Mouse (Mus musculus) heart, embryonic 14.5 days (tissue): Measurements from ENCODE around the gene Dcaf8. TPM values are rescaled to one million over a fixed set of nuclear protein-coding genes. Genes with fewer than 3 reads are reported as not detected.
A peak's percentile ranks its signal among the peaks of the same experiment; 100 is the strongest.

Source experiments
- ATAC-seq: fragments of 200-750 bp; cut with Nextera tagmentation; 2 replicates; pipeline ENCODE4 v1.8.0; 2017; ENCODE audit warnings: low read depth, moderate TSS enrichment; ENCODE audit not compliant: insufficient number of reproducible peaks, insufficient read depth, low FRiP score
- H3K27ac ChIP-seq, 2 experiments: fragments of 200-500 bp in 1 of 2; fragments of 300-500 bp in 1 of 2; sonication (generic) in 1 of 2; replicated peaks in 1 of 2; 2 replicates each; pipeline ENCODE4 v1.5.1; 2012 to 2014; ENCODE audit warnings: low read depth in 2 of 2, low read length in 2 of 2, control low read depth in 1 of 2, mild to moderate bottlenecking in 1 of 2, mixed read lengths in 1 of 2; ENCODE audit not compliant: control insufficient read depth in 1 of 2, insufficient read depth in 1 of 2
- H3K27me3 ChIP-seq: fragments of 300-500 bp; sonication (generic); 2 replicates; pipeline ENCODE4 v1.6.1; 2014; ENCODE audit warnings: mild to moderate bottlenecking, low read length, control low read depth; ENCODE audit not compliant: control insufficient read depth, insufficient read depth
- H3K36me3 ChIP-seq: fragments of 300-500 bp; sonication (generic); 2 replicates; pipeline ENCODE4 v1.6.1; 2014; ENCODE audit warnings: mild to moderate bottlenecking, control low read depth, low read length, mixed read lengths; ENCODE audit not compliant: control insufficient read depth, insufficient read depth
- H3K4me1 ChIP-seq, 2 experiments: fragments of 200-500 bp in 1 of 2; fragments of 300-500 bp in 1 of 2; sonication (generic) in 1 of 2; 2 replicates each; pipeline ENCODE4 v1.6.1; 2012 to 2014; ENCODE audit warnings: low read length in 2 of 2, control low read depth in 1 of 2, mixed read lengths in 1 of 2; ENCODE audit not compliant: control insufficient read depth in 2 of 2, insufficient read depth in 2 of 2
- H3K4me2 ChIP-seq: fragments of 300-500 bp; sonication (generic); 2 replicates; pipeline ENCODE4 v1.6.1; 2014; ENCODE audit warnings: mild to moderate bottlenecking, low read length
- H3K4me3 ChIP-seq, 2 experiments: fragments of 200-500 bp in 1 of 2; fragments of 300-500 bp in 1 of 2; sonication (generic) in 1 of 2; 2 replicates each; pipeline ENCODE4 v1.5.1; 2012 to 2014; ENCODE audit warnings: low read length in 2 of 2, mild to moderate bottlenecking in 2 of 2, control low read depth in 1 of 2, low read depth in 1 of 2, moderate library complexity in 1 of 2; ENCODE audit not compliant: control insufficient read depth in 1 of 2, insufficient read depth in 1 of 2
- H3K9ac ChIP-seq: fragments of 300-500 bp; sonication (generic); 2 replicates; pipeline ENCODE4 v1.6.1; 2014; ENCODE audit warnings: mild to moderate bottlenecking, low read length
- H3K9me3 ChIP-seq: fragments of 300-500 bp; sonication (generic); 2 replicates; pipeline ENCODE4 v1.6.1; 2016; ENCODE audit warnings: low read length, control low read depth; ENCODE audit not compliant: control insufficient read depth
- whole genome bisulfite sequencing: fragments of 180-500 bp; shearing (Covaris S2); extraction: QIAGEN DNeasy Blood & Tissue Kit; methylation state at CpG from one replicate; pipeline ENCODE4 v1.1.7; 2014; 5-methylcytosine and 5-hydroxymethylcytosine counted together
- polyA plus RNA-seq: library from polyadenylated mRNA; unstranded; fragments of >200 nt; fragmentation: Nextera tagmentation; extraction: Ambion mirVana; gene quantifications from 2 replicates; pipeline ENCODE4 v1.2.1, GENCODE M21; 2014

Dcaf8 gene
- polyA plus RNA-seq, 1 experiment from 2014 or later: 104 TPM

DNA sequence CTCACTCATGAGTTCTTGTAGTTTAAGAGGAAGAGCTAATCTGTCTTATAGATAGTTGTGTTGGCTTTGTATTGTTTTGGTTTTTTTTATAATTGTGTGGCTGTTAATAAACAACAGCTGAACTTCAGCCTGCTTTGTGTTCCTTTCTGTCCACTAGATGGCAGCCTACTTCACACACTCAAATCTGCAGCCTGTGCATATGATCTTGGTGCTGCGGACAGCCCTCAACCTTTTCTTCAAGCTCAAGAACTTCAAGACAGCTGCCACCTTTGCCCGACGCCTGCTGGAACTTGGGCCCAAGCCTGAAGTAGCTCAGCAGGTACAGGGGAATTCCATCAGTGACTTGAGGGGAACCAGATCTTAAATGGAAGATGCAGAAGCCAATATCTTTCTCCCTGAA, 28.2 kb upstream of the Dcaf8 start:
- Histone ChIP-seq H3K27ac (no peak overlapping the region), H3K4me2 (no peak overlapping the region), H3K4me3 (no peak overlapping the region), H3K27me3 (no peaks in the 10 kb centered on the region), H3K9ac (no peak overlapping the region), H3K9me3 (no peaks in the 10 kb centered on the region), H3K4me1 (no peaks in the 10 kb centered on the region), H3K36me3 (peaks cover 88% of the 10 kb centered on the region)
- ATAC-seq: no peak
- WGBS: 60% methylated on average over 3 of the region's 3 CpGs

DNA sequence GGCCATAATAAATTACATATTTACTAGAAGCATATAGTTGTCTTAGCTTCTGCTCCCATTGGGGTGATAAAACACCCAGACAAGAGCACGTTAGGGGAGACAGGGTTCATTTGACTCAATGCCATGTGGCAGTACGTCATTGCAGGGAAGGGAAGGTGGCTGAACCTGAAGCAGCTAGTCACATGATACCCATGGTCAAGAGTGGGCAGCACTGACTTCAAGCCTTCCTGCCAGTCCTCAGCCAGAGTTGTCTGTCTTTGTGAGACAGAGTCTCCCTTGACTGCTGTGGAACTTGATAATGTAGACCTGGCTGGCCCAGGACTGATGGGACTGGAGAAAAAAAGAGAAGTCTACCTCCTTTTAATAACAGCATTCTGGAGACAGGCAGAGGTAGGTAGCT, 25.2 kb upstream of the Dcaf8 start:
- H3K4me2 ChIP-seq: no peak overlapping the region
- H3K36me3 ChIP-seq: peaks cover 59% of the 10 kb centered on the region
- WGBS: 69% methylated on average over 2 of the region's 2 CpGs
- no peak overlapping the region for H3K4me3 ChIP-seq
- no peaks in the 10 kb centered on the region for H3K27me3 ChIP-seq
- H3K9me3 ChIP-seq: no peaks in the 10 kb centered on the region
- H3K9ac ChIP-seq: no peak overlapping the region
- no peak for ATAC-seq
- H3K4me1 ChIP-seq: peaks cover 4% of the 10 kb centered on the region in 2 experiments
- H3K27ac ChIP-seq: no peak overlapping the region

DNA sequence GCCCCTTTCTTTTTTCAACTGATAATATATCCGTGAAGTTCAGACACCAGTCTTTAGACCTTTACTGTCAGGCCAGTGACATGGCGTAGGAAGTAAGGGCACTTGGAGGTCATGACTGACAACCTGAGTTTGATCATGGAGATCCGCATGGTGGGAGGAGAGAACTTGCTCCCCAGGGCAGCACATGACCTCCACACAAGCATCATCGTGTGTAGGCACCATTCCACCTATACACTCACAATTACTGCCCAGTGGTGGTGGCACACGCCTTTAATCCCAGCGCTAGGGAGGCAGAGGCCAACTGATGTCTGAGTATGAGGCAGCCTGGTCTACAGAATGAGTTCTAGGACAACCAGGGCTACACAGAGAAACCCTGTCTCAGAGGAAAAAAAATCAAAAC, 23.3 kb upstream of the Dcaf8 start:
- Histone ChIP-seq H3K9me3 (no peaks in the 10 kb centered on the region), H3K36me3 (peaks cover 53% of the 10 kb centered on the region), H3K27me3 (no peaks in the 10 kb centered on the region), H3K4me1 (peaks cover 4 to 6% of the 10 kb centered on the region in 2 experiments), H3K9ac (no peak overlapping the region), H3K4me3 (no peak overlapping the region), H3K27ac (no peak overlapping the region), H3K4me2 (no peak overlapping the region)
- WGBS: 73% methylated on average over 6 of the region's 6 CpGs
- ATAC-seq: no peak

DNA sequence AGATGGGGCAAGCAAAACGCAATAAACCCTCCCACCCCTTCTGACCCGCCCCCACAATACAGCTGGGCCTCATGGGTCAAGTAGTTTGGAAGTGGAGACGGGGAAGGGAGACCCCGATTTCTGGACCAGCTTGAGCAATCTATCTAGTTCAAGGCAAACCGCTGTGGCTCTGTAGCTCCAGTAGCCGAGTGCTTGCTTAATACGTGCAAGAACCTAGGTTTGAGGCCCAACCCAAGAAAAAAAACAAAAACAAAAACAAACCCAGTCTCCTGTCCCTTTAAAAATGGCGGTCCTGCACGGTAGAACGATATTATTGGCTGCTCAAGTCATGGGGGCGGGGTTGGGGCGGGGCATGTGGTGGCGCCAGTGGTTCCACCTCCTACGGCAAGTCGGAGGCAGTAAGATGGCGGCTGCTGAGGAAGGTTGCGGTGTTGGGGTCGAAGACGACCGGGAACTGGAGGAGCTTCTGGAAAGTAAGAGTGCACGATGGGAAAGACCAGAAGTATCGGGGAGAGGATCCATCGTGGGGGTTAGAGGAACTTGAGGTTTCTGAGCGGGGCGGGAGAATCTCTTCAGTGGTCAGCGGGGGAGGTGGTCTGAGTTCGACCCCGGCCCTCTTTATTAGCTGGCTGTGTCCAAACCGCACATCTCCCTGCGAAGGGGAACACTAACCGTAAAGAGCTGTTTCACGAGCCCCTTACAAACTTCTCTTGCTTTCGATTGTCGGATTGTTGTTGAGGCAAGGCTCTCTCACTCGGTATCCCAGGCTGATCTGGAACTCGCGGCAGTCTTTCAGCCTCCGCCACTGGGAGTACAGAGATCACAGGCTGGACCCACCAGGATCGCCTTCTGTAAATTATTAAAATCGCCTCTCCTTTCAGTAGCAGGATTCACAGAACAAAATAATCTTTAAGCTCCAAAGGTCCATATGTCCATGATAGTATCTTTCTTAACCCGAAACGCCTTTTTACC, 21.2 kb upstream of the Dcaf8 start, which contains the start of gene Pex19:
TSS of gene Pex19 (plus strand) at position 380 of the 972 bp plus-strand sequence.
- H3K36me3 ChIP-seq: peaks cover 54% of the 10 kb centered on the region

DNA sequence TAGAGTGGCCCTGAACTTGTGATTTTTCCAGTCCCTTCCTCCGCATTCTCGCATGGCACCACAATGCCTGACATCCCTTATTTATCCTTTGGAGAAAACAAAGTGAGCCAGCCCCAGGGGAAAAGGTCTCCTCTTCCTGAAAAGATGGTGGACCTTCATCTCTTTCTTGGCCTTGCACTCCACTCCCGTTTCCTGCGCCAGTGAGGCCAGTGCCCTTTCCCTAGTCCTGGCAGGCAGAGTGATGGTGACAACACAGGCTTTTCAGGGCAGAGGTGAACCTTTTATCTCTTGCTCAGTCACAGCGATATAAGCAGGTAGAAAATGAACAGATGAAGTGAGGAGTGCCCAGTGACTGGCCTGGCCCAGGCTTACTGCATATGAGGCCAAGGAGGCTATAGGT, 20.4 kb upstream of the Dcaf8 start:
- Histone ChIP-seq H3K36me3 (peaks cover 54% of the 10 kb centered on the region), H3K27ac (no peak overlapping the region)
- whole genome bisulfite sequencing: 35% methylated on average over 5 of the region's 5 CpGs

More for the DNA sequence above, 21.2 kb upstream of the Dcaf8 start, which contains the start of gene Pex19:
- 1% methylated on average over 42 of the region's 42 CpGs for WGBS
- Histone ChIP-seq H3K27ac (peak within 1 kb of the TSS; percentile 54 to 64; a peak in 2 of 4 replicates), H3K27me3 (no peaks in the 10 kb centered on the region), H3K9me3 (no peaks in the 10 kb centered on the region), H3K4me2 (peak within 1 kb of the TSS; percentile 80), H3K4me3 (peak within 1 kb of the TSS; percentile 72 to 85), H3K4me1 (peaks cover 4 to 6% of the 10 kb centered on the region in 2 experiments), H3K9ac (peak within 1 kb of the TSS; percentile 95)
- peak; percentile 90 for ATAC-seq

DNA sequence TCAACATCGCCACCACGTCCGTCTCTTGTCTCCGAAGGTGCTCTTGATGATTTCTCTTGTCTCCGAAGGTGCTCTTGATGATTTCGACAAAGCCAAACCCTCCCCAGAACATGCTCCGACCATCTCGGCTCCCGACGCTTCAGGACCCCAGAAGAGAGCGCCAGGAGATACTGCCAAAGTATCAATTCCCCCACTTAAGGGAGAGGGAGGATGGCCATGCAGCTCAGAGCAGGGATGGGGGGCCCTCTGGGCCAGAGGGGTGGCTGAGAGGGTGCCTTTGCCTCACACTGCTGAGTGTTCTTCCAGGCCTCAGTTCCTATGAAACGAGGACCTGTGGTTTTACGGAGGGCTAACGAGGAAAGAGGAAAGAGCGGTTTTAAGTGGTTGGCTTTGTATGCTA, 19.3 kb upstream of the Dcaf8 start:
- peaks cover 54% of the 10 kb centered on the region for H3K36me3 ChIP-seq
- no peak overlapping the region for H3K4me2 ChIP-seq
- no peaks in the 10 kb centered on the region for H3K27me3 ChIP-seq
- no peak overlapping the region for H3K4me3 ChIP-seq
- no peaks in the 10 kb centered on the region; the same call in 1 of the 2 replicates for H3K9me3 ChIP-seq
- no peak for ATAC-seq
- H3K9ac ChIP-seq: no peak overlapping the region
- WGBS: 87% methylated on average over 15 of the region's 15 CpGs
- no peak overlapping the region for H3K27ac ChIP-seq
- H3K4me1 ChIP-seq: peaks cover 4 to 6% of the 10 kb centered on the region in 2 experiments

More for the DNA sequence above, 20.4 kb upstream of the Dcaf8 start:
- H3K27me3 ChIP-seq: no peaks in the 10 kb centered on the region
- peaks cover 4 to 6% of the 10 kb centered on the region in 2 experiments for H3K4me1 ChIP-seq
- H3K9ac ChIP-seq: peak overlapping the region; percentile 95
- no peaks in the 10 kb centered on the region; the same call in 1 of the 2 replicates for H3K9me3 ChIP-seq
- H3K4me2 ChIP-seq: peak overlapping the region; percentile 80
- no peak for ATAC-seq
- H3K4me3 ChIP-seq: peak overlapping the region; percentile 72 to 85

DNA sequence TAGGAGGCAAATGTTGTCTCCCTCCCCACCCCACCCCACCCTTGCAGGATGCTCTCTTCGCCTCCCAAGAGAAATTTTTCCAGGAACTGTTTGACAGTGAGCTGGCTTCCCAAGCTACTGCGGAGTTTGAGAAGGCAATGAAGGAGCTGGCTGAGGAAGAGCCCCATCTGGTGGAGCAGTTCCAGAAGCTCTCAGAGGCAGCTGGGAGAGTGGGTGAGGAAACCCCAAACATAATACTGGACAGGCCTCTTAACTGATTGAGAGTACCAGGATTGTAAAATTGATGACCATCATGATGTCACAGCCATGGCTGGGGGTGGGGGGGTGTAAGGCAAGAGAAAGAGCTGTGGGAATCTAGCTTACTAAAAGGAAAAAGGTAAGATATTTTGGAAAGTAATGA, 18.8 kb upstream of the Dcaf8 start:
- 61% methylated on average over 2 of the region's 2 CpGs for WGBS
- peaks cover 58% of the 10 kb centered on the region for H3K36me3 ChIP-seq

More for the DNA sequence above, 18.8 kb upstream of the Dcaf8 start:
- Histone ChIP-seq H3K4me1 (peaks cover 4 to 6% of the 10 kb centered on the region in 2 experiments), H3K4me2 (no peak overlapping the region), H3K9me3 (no peaks in the 10 kb centered on the region; the same call in 1 of the 2 replicates), H3K27me3 (no peaks in the 10 kb centered on the region), H3K9ac (no peak overlapping the region), H3K27ac (no peak overlapping the region), H3K4me3 (no peak overlapping the region)
- no peak for ATAC-seq
